ENCODE assay signal across 10 mouse cellular contexts in genomic region chr5:134332743-134333142, GRCm38 (mm10). TPM values are rescaled to one million over a fixed set of nuclear protein-coding genes. Genes with fewer than 3 reads are reported as not detected.
DNase-seq lines count a peak whose midpoint lies in the region; ATAC-seq lines count a peak whose summit lies in the region.
"Had no signal": no experiment of that assay in that cellular context is flagged by ENCODE, and none has a peak within 500 bp of the region (broad histone marks: within the 10 kb centered on the region; RNA-seq: fewer than 3 reads in every experiment).

No protein-coding gene starts in this region.

- H3K27me3 ChIP-seq in midbrain, embryonic 10.5 days (ENCODE audit: low read depth, poor library complexity, severe bottlenecking), result no peaks in the 10 kb centered on the region
- no peaks in the 10 kb centered on the region for H3K27me3 ChIP-seq in midbrain, embryonic 14.5 days (ENCODE audit: control insufficient read depth, insufficient read depth, low read length)
- no peaks in the 10 kb centered on the region for H3K27me3 ChIP-seq in embryonic facial prominence, embryonic 13.5 days
- H3K27me3 ChIP-seq in limb, embryonic 12.5 days, result no peaks in the 10 kb centered on the region
- H3K27me3 ChIP-seq in liver, embryonic 11.5 days (replicated peaks; ENCODE audit: control insufficient read depth, insufficient read depth, low read length), result no peaks in the 10 kb centered on the region

- no peak overlapping the region for H3K4me2 ChIP-seq in midbrain, embryonic 14.5 days (ENCODE audit: low read length)
- no peak overlapping the region for H3K4me2 ChIP-seq in embryonic facial prominence, embryonic 13.5 days
- H3K4me2 ChIP-seq in limb, embryonic 12.5 days, result no peak overlapping the region
- H3K4me2 ChIP-seq in liver, embryonic 11.5 days, result no peak overlapping the region

- no peak for ATAC-seq in midbrain, embryonic 14.5 days (ENCODE audit: low FRiP score, low TSS enrichment)
- peak; percentile 59 for ATAC-seq in embryonic facial prominence, embryonic 13.5 days (ENCODE audit: insufficient number of reproducible peaks, insufficient read depth, low FRiP score, low TSS enrichment, low read depth)
- no peak for ATAC-seq in limb, embryonic 12.5 days (ENCODE audit: insufficient number of reproducible peaks, insufficient read depth, low FRiP score, low TSS enrichment, low read depth)
- ATAC-seq in liver, embryonic 11.5 days (replicated peaks; ENCODE audit: low FRiP score), result no peak

- H3K4me3 ChIP-seq in midbrain, embryonic 10.5 days, result no peak overlapping the region
- H3K4me3 ChIP-seq in midbrain, embryonic 14.5 days (replicated peaks; ENCODE audit: low read depth, low read length), result no peak overlapping the region
- no peak overlapping the region for H3K4me3 ChIP-seq in embryonic facial prominence, embryonic 13.5 days
- no peak overlapping the region for H3K4me3 ChIP-seq in limb, embryonic 12.5 days (replicated peaks)
- H3K4me3 ChIP-seq in liver, embryonic 11.5 days (ENCODE audit: low read depth, low read length), result no peak overlapping the region
- H3K4me3 ChIP-seq: heart, adult 2 months had no signal

- H3K36me3 ChIP-seq in midbrain, embryonic 10.5 days, result no peaks in the 10 kb centered on the region
- no peaks in the 10 kb centered on the region for H3K36me3 ChIP-seq in midbrain, embryonic 14.5 days (ENCODE audit: control insufficient read depth, insufficient read depth, low read length)
- no peaks in the 10 kb centered on the region for H3K36me3 ChIP-seq in embryonic facial prominence, embryonic 13.5 days
- H3K36me3 ChIP-seq in limb, embryonic 12.5 days, result no peaks in the 10 kb centered on the region
- H3K36me3 ChIP-seq in liver, embryonic 11.5 days (ENCODE audit: control insufficient read depth, insufficient read depth, low read length), result no peaks in the 10 kb centered on the region

- no peak for DNase-seq in midbrain, embryonic 10.5 days (ENCODE audit: low spot score)
- no peak for DNase-seq in midbrain, embryonic 14.5 days
- DNase-seq in thymus, postnatal 25 days, result peak; percentile 74
- no peak for DNase-seq in frontal cortex, postnatal 14 days (ENCODE audit: low spot score in 2 of 2)
- DNase-seq in heart, adult 18-20 months, result no peak
- no peak for DNase-seq in liver, embryonic 11.5 days (ENCODE audit: low spot score)
- DNase-seq: cerebellum, adult 9-10 months; heart, adult 2 months had no signal

- H3K27ac ChIP-seq in midbrain, embryonic 10.5 days (replicated peaks), result peak overlapping the region; percentile 55; the same call in 1 of the 2 replicates
- H3K27ac ChIP-seq in midbrain, embryonic 14.5 days (replicated peaks; ENCODE audit: low read depth, low read length), result no peak overlapping the region
- H3K27ac ChIP-seq in embryonic facial prominence, embryonic 13.5 days, result peak overlapping the region; percentile 30
- peak overlapping the region; percentile 25; the same call in 1 of the 2 replicates for H3K27ac ChIP-seq in limb, embryonic 12.5 days
- H3K27ac ChIP-seq in liver, embryonic 11.5 days (ENCODE audit: low read depth, low read length), result no peak overlapping the region
- H3K27ac ChIP-seq: heart, adult 2 months had no signal

- peaks cover 14% of the 10 kb centered on the region for H3K4me1 ChIP-seq in midbrain, embryonic 10.5 days
- no peaks in the 10 kb centered on the region for H3K4me1 ChIP-seq in midbrain, embryonic 14.5 days (ENCODE audit: control insufficient read depth, insufficient read depth, low read length)
- peaks cover 3% of the 10 kb centered on the region for H3K4me1 ChIP-seq in embryonic facial prominence, embryonic 13.5 days
- H3K4me1 ChIP-seq in limb, embryonic 12.5 days (replicated peaks), result peaks cover 8% of the 10 kb centered on the region; the same call in 1 of the 2 replicates
- H3K4me1 ChIP-seq in liver, embryonic 11.5 days (replicated peaks; ENCODE audit: control insufficient read depth, insufficient read depth, low read length), result peaks cover 7% of the 10 kb centered on the region; the same call in 1 of the 2 replicates

- H3K9me3 ChIP-seq in midbrain, embryonic 10.5 days (replicated peaks), result no peaks in the 10 kb centered on the region
- no peaks in the 10 kb centered on the region for H3K9me3 ChIP-seq in midbrain, embryonic 14.5 days (ENCODE audit: control insufficient read depth, low read length)
- H3K9me3 ChIP-seq in embryonic facial prominence, embryonic 13.5 days, result no peaks in the 10 kb centered on the region
- no peaks in the 10 kb centered on the region for H3K9me3 ChIP-seq in limb, embryonic 12.5 days
- H3K9me3 ChIP-seq in liver, embryonic 11.5 days (ENCODE audit: control insufficient read depth, low read length), result no peaks in the 10 kb centered on the region

- WGBS in midbrain, embryonic 10.5 days, result 36% methylated on average over 8 of the region's 8 CpGs
- 26% methylated on average over 8 of the region's 8 CpGs for WGBS in midbrain, embryonic 14.5 days
- 31% methylated on average over 8 of the region's 8 CpGs for WGBS in embryonic facial prominence, embryonic 13.5 days
- WGBS in limb, embryonic 12.5 days, result 34% methylated on average over 8 of the region's 8 CpGs
- WGBS in liver, embryonic 11.5 days, result 73% methylated on average over 8 of the region's 8 CpGs

- no peak overlapping the region for H3K9ac ChIP-seq in midbrain, embryonic 14.5 days (replicated peaks; ENCODE audit: low read length)
- H3K9ac ChIP-seq in embryonic facial prominence, embryonic 13.5 days, result no peak overlapping the region
- no peak overlapping the region for H3K9ac ChIP-seq in limb, embryonic 12.5 days (replicated peaks)
- H3K9ac ChIP-seq in liver, embryonic 11.5 days (ENCODE audit: low read depth, low read length), result no peak overlapping the region

RNA-seq across cellular contexts. Expression of gene Gtf2i, which starts 18.2 kb away (rescaled TPM):
- 172 and 200 TPM in 2 replicates for polyA plus RNA-seq in midbrain, embryonic 10.5 days (2016; fragmentation: Nextera tagmentation; extraction: Ambion mirVana)
- 121 and 150 TPM in 2 replicates for polyA plus RNA-seq in midbrain, embryonic 14.5 days (2014; fragmentation: Nextera tagmentation; extraction: Ambion mirVana)
- polyA plus RNA-seq in embryonic facial prominence, embryonic 13.5 days (2015; fragmentation: Nextera tagmentation; extraction: Ambion mirVana), result 225 and 236 TPM in 2 replicates
- polyA plus RNA-seq in limb, embryonic 12.5 days (2016; fragmentation: Nextera tagmentation; extraction: Ambion mirVana), result 235 and 236 TPM in 2 replicates
- 100 to 1,000 TPM; 188 to 197 TPM for total RNA-seq in heart, adult 18-20 months (2021)
- polyA plus RNA-seq in liver, embryonic 11.5 days (2014; fragmentation: Nextera tagmentation; extraction: Ambion mirVana), result 108 and 115 TPM in 2 replicates

Comparison
In these comparisons a context has a peak if more than half of its experiments do, and no peak if none do; other contexts are left out.
1. H3K27ac ChIP-seq: peak in midbrain, embryonic 10.5 days (single experiment), embryonic facial prominence, embryonic 13.5 days (single experiment) and limb, embryonic 12.5 days (single experiment); none in midbrain, embryonic 14.5 days (single experiment) and liver, embryonic 11.5 days (single experiment).